Mouse (Mus musculus): ENCODE measurements at regions not wholly inside any gene's neighbourhood (a gene's known extent, or its start where the extent isn't known, plus 50 kb on each side); places are given as distances from the start of the nearest gene placed in this dataset.

DNA sequence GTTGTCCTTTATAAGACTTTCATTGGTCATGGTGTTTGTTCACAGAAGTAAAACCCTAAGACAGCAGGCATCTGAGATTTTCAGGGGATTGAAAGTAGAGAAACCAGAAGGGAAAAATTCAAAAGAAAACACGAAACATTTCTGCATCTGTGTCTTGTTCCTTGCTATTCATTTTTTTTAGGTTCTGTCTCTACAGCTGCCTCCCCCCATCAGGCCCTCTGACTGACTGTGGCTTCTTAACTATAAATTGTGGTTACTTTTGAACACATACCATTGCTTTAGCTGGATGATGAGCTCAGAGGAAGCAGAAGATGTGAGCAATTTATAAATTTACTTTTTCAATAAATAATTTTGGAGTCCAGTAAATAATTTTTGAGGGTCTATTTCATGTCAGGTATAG, 103.5 kb downstream of the Mex3b start:
- no peak for TF ChIP-seq POLR2AphosphoS2 (IDR thresholded peaks at IDR 0.05; ENCODE audit: low read length)
- no peak for TF ChIP-seq HCFC1 (IDR thresholded peaks at IDR 0.05; ENCODE audit: low read depth, low read length)
- Histone ChIP-seq H3K27ac (ENCODE audit: control insufficient read depth, low read depth, low read length) (no peak overlapping the region), H3K9ac (ENCODE audit: control insufficient read depth, low read depth, low read length, poor library complexity, severe bottlenecking) (no peak overlapping the region), H3K9me3 (replicated peaks; ENCODE audit: insufficient read depth, low read length) (no peaks in the 10 kb centered on the region), H3K79me2 (ENCODE audit: control insufficient read depth, insufficient read depth, low read length, poor library complexity) (no peaks in the 10 kb centered on the region), H3K4me3 (ENCODE audit: control insufficient read depth in 1 of 2, insufficient read depth in 1 of 2, low read depth in 2 of 2, low read length in 2 of 2) (no peak overlapping the region), H3K4me1 (ENCODE audit: control insufficient read depth in 1 of 2, insufficient read depth in 2 of 2, low read length in 2 of 2) (no peaks in the 10 kb centered on the region), H3K27me3 (ENCODE audit: control insufficient read depth in 1 of 2, insufficient read depth in 2 of 2, low read length in 2 of 2) (no peaks in the 10 kb centered on the region), H3K36me3 (ENCODE audit: control insufficient read depth in 1 of 2, insufficient read depth in 2 of 2, low read length in 2 of 2) (no peaks in the 10 kb centered on the region)
- DNase-seq (ENCODE audit: low read depth, low spot score): no peak

DNA sequence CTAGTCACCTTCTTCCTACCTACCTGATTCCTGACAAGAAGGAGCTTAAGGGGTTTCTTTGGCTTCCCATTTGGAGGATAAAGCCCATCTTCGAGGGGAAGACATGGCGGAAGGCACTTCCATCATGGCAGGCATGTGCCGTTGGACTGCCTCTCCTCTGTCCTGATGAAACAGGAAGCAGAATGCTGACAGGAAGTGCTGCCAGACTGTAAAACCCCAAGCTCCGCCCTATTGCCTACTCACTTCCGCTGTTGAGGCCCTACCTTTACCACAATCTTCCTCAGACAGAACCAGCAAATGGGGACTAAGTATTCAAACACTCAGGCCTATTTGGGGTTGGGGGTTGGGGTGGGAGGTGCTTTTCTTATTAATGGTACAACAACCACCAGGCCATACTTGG, 104.1 kb downstream of the Mex3b start:
- no peaks in the 10 kb centered on the region for H3K9me3 ChIP-seq (replicated peaks; ENCODE audit: insufficient read depth, low read length)

DNA sequence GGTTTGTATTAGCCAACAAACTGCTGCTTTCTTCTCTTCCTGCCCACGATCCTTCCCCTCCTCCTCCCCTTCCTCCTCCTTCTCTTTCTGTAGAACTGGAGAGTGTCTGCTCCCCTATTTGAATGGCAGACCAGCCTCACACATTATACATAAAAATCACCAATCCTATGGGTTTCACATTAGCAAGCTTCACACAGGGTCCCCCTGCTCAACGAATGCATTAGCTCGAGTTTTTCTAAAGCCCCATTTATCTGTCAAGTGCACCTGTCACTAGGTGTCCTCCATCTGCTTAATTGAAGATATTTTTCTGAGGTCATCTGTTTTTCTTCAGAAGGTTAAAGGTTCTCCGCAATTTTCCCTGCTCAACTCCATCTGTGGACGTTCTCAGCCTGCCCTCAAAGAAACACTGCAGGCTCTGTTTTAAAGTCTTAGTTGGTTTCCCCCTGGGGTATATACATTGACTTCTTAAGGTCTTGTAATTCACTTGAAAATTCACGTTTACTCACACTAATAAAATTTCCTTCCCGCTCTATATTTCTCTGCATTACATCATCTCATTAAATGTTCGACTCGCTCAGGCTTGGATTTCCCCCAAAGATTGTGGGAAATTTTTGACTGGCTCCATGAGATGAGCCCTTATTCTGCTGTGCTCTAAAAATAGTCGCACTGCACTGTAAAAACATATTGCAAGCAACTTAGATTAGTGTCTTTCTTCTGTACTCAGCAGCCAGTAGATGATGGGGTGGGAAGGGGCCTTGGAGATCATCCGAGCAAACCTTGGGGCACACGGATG, 105.3 kb downstream of the Mex3b start:
- TF ChIP-seq NELFE (IDR thresholded peaks at IDR 0.05; ENCODE audit: low read depth, low read length) (no peak), MAFK (IDR thresholded peaks at IDR 0.05; ENCODE audit: borderline replicate concordance, low read depth, low read length) (no peak), POLR2AphosphoS2 (IDR thresholded peaks at IDR 0.05; ENCODE audit: low read length) (no peak), KAT2A (conservative IDR thresholded peaks at IDR 0.05; ENCODE audit: low read depth, low read length) (no peak), MXI1 (IDR thresholded peaks at IDR 0.05; ENCODE audit: low read depth, low read length) (no peak), RCOR1 (IDR thresholded peaks at IDR 0.05; ENCODE audit: low read depth, low read length) (no peak), TBP (IDR thresholded peaks at IDR 0.05; ENCODE audit: low read depth, low read length) (no peak), ZNF384 (IDR thresholded peaks at IDR 0.05; ENCODE audit: low read depth, low read length) (no peak)

More for the DNA sequence above, 104.1 kb downstream of the Mex3b start:
- Histone ChIP-seq H3K4me3 (ENCODE audit: control insufficient read depth in 1 of 2, insufficient read depth in 1 of 2, low read depth in 2 of 2, low read length in 2 of 2) (no peak overlapping the region), H3K4me1 (ENCODE audit: control insufficient read depth in 1 of 2, insufficient read depth in 2 of 2, low read length in 2 of 2) (no peaks in the 10 kb centered on the region), H3K79me2 (ENCODE audit: control insufficient read depth, insufficient read depth, low read length, poor library complexity) (no peaks in the 10 kb centered on the region), H3K9ac (ENCODE audit: control insufficient read depth, low read depth, low read length, poor library complexity, severe bottlenecking) (no peak overlapping the region), H3K36me3 (ENCODE audit: control insufficient read depth in 1 of 2, insufficient read depth in 2 of 2, low read length in 2 of 2) (no peaks in the 10 kb centered on the region), H3K27me3 (ENCODE audit: control insufficient read depth in 1 of 2, insufficient read depth in 2 of 2, low read length in 2 of 2) (no peaks in the 10 kb centered on the region), H3K27ac (ENCODE audit: control insufficient read depth, low read depth, low read length) (no peak overlapping the region)
- DNase-seq (ENCODE audit: low read depth, low spot score): peak; percentile 12
- TF ChIP-seq ETS1 (IDR thresholded peaks at IDR 0.05; ENCODE audit: low read depth, low read length) (no peak), MAX (IDR thresholded peaks at IDR 0.05; ENCODE audit: low read length) (no peak), ELF1 (IDR thresholded peaks at IDR 0.05; ENCODE audit: low read depth, low read length) (no peak), BHLHE40 (IDR thresholded peaks at IDR 0.05; ENCODE audit: borderline replicate concordance, low read depth, low read length) (no peak), ZNF384 (IDR thresholded peaks at IDR 0.05; ENCODE audit: low read depth, low read length) (no peak), TCF12 (IDR thresholded peaks at IDR 0.05; ENCODE audit: low read depth, low read length) (no peak), ZC3H11A (IDR thresholded peaks at IDR 0.05; ENCODE audit: low read depth, low read length) (no peak), TBP (IDR thresholded peaks at IDR 0.05; ENCODE audit: low read depth, low read length) (no peak), RAD21 (IDR thresholded peaks at IDR 0.05; ENCODE audit: low read depth, low read length) (no peak), POLR2A (IDR thresholded peaks at IDR 0.05; ENCODE audit: control insufficient read depth in 1 of 2, insufficient read depth in 1 of 2, low read depth in 1 of 2, low read length in 2 of 2, poor library complexity in 1 of 2) (no peak), SIN3A (IDR thresholded peaks at IDR 0.05; ENCODE audit: low read length) (no peak), GATA1 (IDR thresholded peaks at IDR 0.05; ENCODE audit: low read depth, low read length) (no peak), NELFE (IDR thresholded peaks at IDR 0.05; ENCODE audit: low read depth, low read length) (no peak)

More for the DNA sequence above, 105.3 kb downstream of the Mex3b start:
- DNase-seq (ENCODE audit: low read depth, low spot score): no peak
- Histone ChIP-seq H3K27me3 (ENCODE audit: control insufficient read depth in 1 of 2, insufficient read depth in 2 of 2, low read length in 2 of 2) (no peaks in the 10 kb centered on the region), H3K79me2 (ENCODE audit: control insufficient read depth, insufficient read depth, low read length, poor library complexity) (no peaks in the 10 kb centered on the region), H3K4me3 (ENCODE audit: control insufficient read depth in 1 of 2, insufficient read depth in 1 of 2, low read depth in 2 of 2, low read length in 2 of 2) (no peak overlapping the region), H3K4me1 (ENCODE audit: control insufficient read depth in 1 of 2, insufficient read depth in 2 of 2, low read length in 2 of 2) (no peaks in the 10 kb centered on the region), H3K27ac (ENCODE audit: control insufficient read depth, low read depth, low read length) (no peak overlapping the region), H3K36me3 (ENCODE audit: control insufficient read depth in 1 of 2, insufficient read depth in 2 of 2, low read length in 2 of 2) (no peaks in the 10 kb centered on the region), H3K9me3 (replicated peaks; ENCODE audit: insufficient read depth, low read length) (no peaks in the 10 kb centered on the region), H3K9ac (ENCODE audit: control insufficient read depth, low read depth, low read length, poor library complexity, severe bottlenecking) (no peak overlapping the region)
